Mouse (Mus musculus) olfactory bulb, adult 2 months (tissue): ENCODE measurements around the gene Trappc3. TPM values are rescaled to one million over a fixed set of nuclear protein-coding genes. Genes with fewer than 3 reads are reported as not detected.

ENCODE experiments used
- H3K27ac ChIP-seq: fragments of 200-500 bp; 2 replicates; pipeline ENCODE4 v1.5.1; 2012; ENCODE audit warnings: low read depth, low read length; ENCODE audit not compliant: insufficient read depth
- H3K4me1 ChIP-seq: fragments of 200-500 bp; 2 replicates; pipeline ENCODE4 v1.6.1; 2012; ENCODE audit warnings: low read length; ENCODE audit not compliant: control insufficient read depth, insufficient read depth
- H3K4me3 ChIP-seq: fragments of 200-500 bp; 2 replicates; pipeline ENCODE4 v1.5.1; 2012; ENCODE audit warnings: mild to moderate bottlenecking, low read depth, low read length, moderate library complexity; ENCODE audit not compliant: insufficient read depth
- CTCF ChIP-seq: fragments of 200-500 bp; IDR thresholded peaks from 2 replicates; pipeline ENCODE4 v1.5.1; 2012; ENCODE audit warnings: low read depth, mild to moderate bottlenecking, low read length, moderate library complexity; ENCODE audit not compliant: insufficient read depth
- POLR2A ChIP-seq: fragments of 200-500 bp; IDR thresholded peaks from 2 replicates; pipeline ENCODE4 v1.6.1; 2012; ENCODE audit warnings: mild to moderate bottlenecking, low read depth, low read length, moderate library complexity; ENCODE audit not compliant: insufficient read depth
- WGBS: fragments of 180-500 bp; shearing (Covaris S2); methylation state at CpG from one replicate; pipeline ENCODE4 v1.1.7; 2018; 5-methylcytosine and 5-hydroxymethylcytosine counted together
- polyA plus RNA-seq: library from polyadenylated mRNA; stranded (reverse); fragments of >200 nt; gene quantifications from 2 replicates; pipeline ENCODE4 v1.2.4, GENCODE M21; 2012; ENCODE audit warnings: low replicate concordance; ENCODE audit not compliant: missing spikeins, insufficient read depth, insufficient read length

Trappc3 gene
- polyA plus RNA-seq, 1 experiment = 342 TPM

GRCm38 (mm10) chr4:126283582-126283981 is 21.5 kb downstream of the Trappc3 start:
- H3K4me3 ChIP-seq = no peak overlapping the region
- no peak for TF ChIP-seq POLR2A
- TF ChIP-seq CTCF = no peak
- H3K4me1 ChIP-seq = peaks cover 5% of the 10 kb centered on the region
- 94% methylated on average over 8 of the region's 8 CpGs for WGBS
- H3K27ac ChIP-seq = no peak overlapping the region

GRCm38 (mm10) chr4:126286492-126286891 is 24.4 kb downstream of the Trappc3 start, which contains the start of gene Col8a2:
Gene Col8a2, plus strand, starts transcription at chr4:126286793.
- TF ChIP-seq CTCF = no peak
- TF ChIP-seq POLR2A = no peak
- Histone ChIP-seq H3K4me3 (peak within 1 kb of the TSS; percentile 10), H3K4me1 (peaks cover 5% of the 10 kb centered on the region), H3K27ac (no peak within 1 kb of the TSS)
- 2% methylated on average over 37 of the region's 42 CpGs for WGBS

GRCm38 (mm10) chr4:126287302-126287995 is 25.3 kb downstream of the Trappc3 start:
- Histone ChIP-seq H3K4me1 (peaks cover 5% of the 10 kb centered on the region), H3K27ac (no peak overlapping the region), H3K4me3 (no peak overlapping the region)
- 32% methylated on average over 11 of the region's 11 CpGs for WGBS
- TF ChIP-seq POLR2A (no peak), CTCF (no peak)

DNA sequence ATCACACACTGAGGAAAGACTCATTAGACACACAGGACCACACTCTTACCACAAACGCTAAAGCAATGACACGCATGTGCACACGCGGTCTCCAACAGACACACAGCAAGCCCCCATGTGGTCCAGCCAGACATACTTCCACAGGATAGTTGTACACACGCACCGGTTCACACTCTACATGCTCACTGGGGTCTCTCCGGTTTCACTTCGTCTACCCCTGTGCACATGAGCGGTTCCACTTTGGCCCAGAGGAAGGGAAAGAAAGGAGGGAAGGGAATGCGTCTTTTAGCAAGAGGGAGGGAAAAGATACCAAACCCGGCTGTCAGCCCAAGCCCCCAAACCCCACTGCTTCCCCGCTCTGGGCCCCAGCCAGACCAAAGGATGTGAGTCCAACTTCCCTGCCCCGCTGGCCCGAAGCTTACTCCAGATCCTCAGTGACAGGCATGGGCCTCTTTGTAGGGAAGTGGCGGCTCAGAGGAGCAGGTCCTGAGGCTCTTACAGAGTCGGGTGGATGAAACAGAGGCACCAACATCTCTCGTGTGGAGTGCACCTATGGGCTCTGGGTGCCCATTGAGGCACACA is 26.1 kb downstream of the Trappc3 start:
- no peak overlapping the region for H3K27ac ChIP-seq
- no peak overlapping the region for H3K4me3 ChIP-seq
- peaks cover 5% of the 10 kb centered on the region for H3K4me1 ChIP-seq
- 47% methylated on average over 17 of the region's 17 CpGs for WGBS
- TF ChIP-seq CTCF (no peak), POLR2A (no peak)

GRCm38 (mm10) chr4:126290314-126290713 is 28.2 kb downstream of the Trappc3 start:
- Histone ChIP-seq H3K4me3 (no peak overlapping the region), H3K4me1 (peaks cover 5% of the 10 kb centered on the region), H3K27ac (no peak overlapping the region)
- WGBS = 93% methylated on average over 8 of the region's 8 CpGs
- TF ChIP-seq POLR2A (no peak), CTCF (no peak)

DNA sequence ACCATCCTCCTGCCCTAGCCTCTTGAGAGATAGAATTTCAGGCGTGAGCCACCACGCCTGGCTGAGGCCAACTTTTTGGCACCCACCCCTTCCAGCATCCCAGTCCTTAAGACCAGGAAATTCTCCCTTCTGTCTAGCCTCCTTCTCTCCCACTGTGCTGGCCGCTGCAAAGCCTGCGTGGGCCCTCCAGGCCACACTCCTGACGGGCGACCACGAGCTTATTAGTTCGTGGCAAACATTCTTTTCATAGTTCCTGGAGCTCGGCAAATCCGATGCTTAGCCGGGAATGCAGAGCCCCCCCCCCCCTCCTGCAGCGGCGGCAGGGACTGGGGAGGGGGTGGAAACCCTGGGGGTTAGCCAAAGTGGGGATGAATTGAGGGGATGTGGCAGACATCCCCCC is 29.1 kb downstream of the Trappc3 start:
- whole genome bisulfite sequencing = 38% methylated on average over 13 of the region's 13 CpGs
- peaks cover 5% of the 10 kb centered on the region for H3K4me1 ChIP-seq
- TF ChIP-seq POLR2A (no peak), CTCF (no peak)
- no peak overlapping the region for H3K27ac ChIP-seq
- H3K4me3 ChIP-seq = no peak overlapping the region

GRCm38 (mm10) chr4:126295152-126295551 is 33.0 kb downstream of the Trappc3 start:
- no peak for TF ChIP-seq CTCF
- TF ChIP-seq POLR2A = no peak
- H3K27ac ChIP-seq = no peak overlapping the region
- WGBS = 92% methylated on average over 6 of the region's 6 CpGs
- peaks cover 13% of the 10 kb centered on the region for H3K4me1 ChIP-seq
- H3K4me3 ChIP-seq = no peak overlapping the region

- H3K4me3 ChIP-seq = no peak overlapping the region
- 55% methylated on average over 4 of the region's 4 CpGs for WGBS
- H3K27ac ChIP-seq = no peak overlapping the region
- peaks cover 16% of the 10 kb centered on the region for H3K4me1 ChIP-seq
- TF ChIP-seq CTCF (no peak), POLR2A (no peak)
These were observed 33.8 kb downstream of the Trappc3 start for GRCm38 (mm10) chr4:126295937-126296336.

GRCm38 (mm10) chr4:126296617-126297101 is 34.5 kb downstream of the Trappc3 start:
- H3K4me1 ChIP-seq = peaks cover 22% of the 10 kb centered on the region
- TF ChIP-seq POLR2A = 0 out of 2 replicates have a peak, but pooled peaks have one; percentile 17
- no peak for TF ChIP-seq CTCF
- peak overlapping the region; percentile 36 for H3K4me3 ChIP-seq
- no peak overlapping the region for H3K27ac ChIP-seq
- 4% methylated on average over 34 of the region's 34 CpGs for WGBS
